Mouse (Mus musculus) MEL (cell line): ENCODE results near the gene Arrb2. TPM values are rescaled to one million over a fixed set of nuclear protein-coding genes. Genes with fewer than 3 reads are reported as not detected.
"Not testable (repeated sequence)": the region's sequence is repeated elsewhere in the genome, so short reads cannot be mapped to it uniquely, and the experiment has no call there.

Experiments
- DNase-seq: peaks from one replicate; pipeline ENCODE4 v3.0.0; 2011; ENCODE audit warnings: low read depth, low spot score
- H3K27ac ChIP-seq: 2 replicates; pipeline ENCODE4 v1.5.1; 2012; ENCODE audit warnings: low read depth, mild to moderate bottlenecking, control low read depth, low read length, moderate library complexity; ENCODE audit not compliant: control insufficient read depth
- H3K27me3 ChIP-seq, 2 experiments: fragments of 150-350 bp in 1 of 2; sonication (generic) in 1 of 2; 2 replicates each; pipeline ENCODE4 v1.6.1; 2012; ENCODE audit warnings: low read length in 2 of 2, mild to moderate bottlenecking in 2 of 2, improper control_type of control experiment in 1 of 2, moderate library complexity in 1 of 2; ENCODE audit not compliant: insufficient read depth in 2 of 2, control insufficient read depth in 1 of 2
- H3K36me3 ChIP-seq, 2 experiments: 2 replicates each; pipeline ENCODE4 v1.6.1; 2012 to 2014; ENCODE audit warnings: low read length in 2 of 2, improper control_type of control experiment in 1 of 2, inconsistent platforms in 1 of 2, mild to moderate bottlenecking in 1 of 2; ENCODE audit not compliant: insufficient read depth in 2 of 2, control insufficient read depth in 1 of 2
- H3K4me1 ChIP-seq, 2 experiments: fragments of 150-350 bp in 1 of 2; sonication (generic) in 1 of 2; 2 replicates each; pipeline ENCODE4 v1.6.1; 2012; ENCODE audit warnings: low read length in 2 of 2, improper control_type of control experiment in 1 of 2, mild to moderate bottlenecking in 1 of 2; ENCODE audit not compliant: insufficient read depth in 2 of 2, control insufficient read depth in 1 of 2
- H3K4me3 ChIP-seq, 2 experiments: fragments of 150-350 bp in 1 of 2; sonication (generic) in 1 of 2; 2 replicates each; pipeline ENCODE4 v1.5.1; 2012; ENCODE audit warnings: low read depth in 2 of 2, low read length in 2 of 2, mild to moderate bottlenecking in 2 of 2, moderate library complexity in 2 of 2, control low read depth in 1 of 2, improper control_type of control experiment in 1 of 2; ENCODE audit not compliant: control insufficient read depth in 1 of 2, insufficient read depth in 1 of 2
- H3K79me2 ChIP-seq: 2 replicates; pipeline ENCODE4 v1.6.1; 2012; ENCODE audit warnings: mild to moderate bottlenecking, low read length, moderate library complexity; ENCODE audit not compliant: control insufficient read depth, poor library complexity, insufficient read depth
- H3K9ac ChIP-seq: 2 replicates; pipeline ENCODE4 v1.6.1; 2012; ENCODE audit warnings: low read depth, mild to moderate bottlenecking, control low read depth, low read length, moderate library complexity; ENCODE audit not compliant: control insufficient read depth, poor library complexity, severe bottlenecking
- H3K9me3 ChIP-seq: fragments of 150-350 bp; sonication (generic); replicated peaks from 2 replicates; pipeline ENCODE4 v1.6.1; 2012; ENCODE audit warnings: mild to moderate bottlenecking, low read length, improper control_type of control experiment, moderate library complexity; ENCODE audit not compliant: insufficient read depth
- CHD1 ChIP-seq: IDR thresholded peaks from 2 replicates; pipeline ENCODE4 v1.6.1; 2012; ENCODE audit warnings: low read depth, mild to moderate bottlenecking, inconsistent platforms, low read length, improper control_type of control experiment
- CTCF ChIP-seq, 3 experiments: IDR thresholded peaks in 2 of 3; conservative IDR thresholded peaks in 1 of 3; 2 replicates each; pipeline ENCODE4 v1.5.1; 2011 to 2012; ENCODE audit warnings: low read length in 3 of 3, low read depth in 2 of 3, mild to moderate bottlenecking in 2 of 3, improper control_type of control experiment in 1 of 3, inconsistent platforms in 1 of 3, mixed read lengths in 1 of 3, moderate library complexity in 1 of 3; ENCODE audit not compliant: control insufficient read depth in 1 of 3, insufficient read depth in 1 of 3, poor library complexity in 1 of 3, severe bottlenecking in 1 of 3
- ELF1 ChIP-seq: IDR thresholded peaks from 2 replicates; pipeline ENCODE4 v1.6.1; 2014; ENCODE audit warnings: low read depth, mild to moderate bottlenecking, inconsistent platforms, low read length, improper control_type of control experiment, moderate library complexity
- EP300 ChIP-seq, 2 experiments: IDR thresholded peaks; 2 replicates each; pipeline ENCODE4 v1.6.1; 2011; ENCODE audit warnings: improper control_type of control experiment in 2 of 2, low read length in 2 of 2, low read depth in 1 of 2, mild to moderate bottlenecking in 1 of 2
- ETS1 ChIP-seq: IDR thresholded peaks from 2 replicates; pipeline ENCODE4 v1.6.1; 2012; ENCODE audit warnings: low read depth, mild to moderate bottlenecking, inconsistent platforms, low read length, improper control_type of control experiment, moderate library complexity
- GABPA ChIP-seq: IDR thresholded peaks from 2 replicates; pipeline ENCODE4 v1.6.1; 2012; ENCODE audit warnings: low read depth, mild to moderate bottlenecking, inconsistent platforms, low read length, improper control_type of control experiment, moderate library complexity
- GATA1 ChIP-seq: IDR thresholded peaks from 2 replicates; pipeline ENCODE4 v1.6.1; 2011; ENCODE audit warnings: low read depth, low read length, improper control_type of control experiment
- KAT2A ChIP-seq: conservative IDR thresholded peaks from 2 replicates; pipeline ENCODE4 v1.6.1; 2012; ENCODE audit warnings: low read depth, low read length, improper control_type of control experiment, inconsistent platforms
- MAX ChIP-seq: IDR thresholded peaks from 2 replicates; pipeline ENCODE4 v1.6.1; 2011; ENCODE audit warnings: low read length, improper control_type of control experiment
- MAZ ChIP-seq: IDR thresholded peaks from 2 replicates; pipeline ENCODE4 v1.6.1; 2012; ENCODE audit warnings: low read depth, mild to moderate bottlenecking, inconsistent platforms, low read length, improper control_type of control experiment
- MEF2A ChIP-seq: IDR thresholded peaks from 2 replicates; pipeline ENCODE4 v1.6.1; 2014; ENCODE audit warnings: low read depth, mild to moderate bottlenecking, inconsistent platforms, low read length, improper control_type of control experiment; ENCODE audit not compliant: poor library complexity, insufficient replicate concordance, severe bottlenecking; ENCODE audit errors: extremely low read depth
- MXI1 ChIP-seq: IDR thresholded peaks from 2 replicates; pipeline ENCODE4 v1.6.1; 2011; ENCODE audit warnings: mild to moderate bottlenecking, low read depth, low read length, improper control_type of control experiment
- NELFE ChIP-seq: IDR thresholded peaks from 2 replicates; pipeline ENCODE4 v1.6.1; 2011; ENCODE audit warnings: low read depth, low read length, improper control_type of control experiment
- NRF1 ChIP-seq: IDR thresholded peaks from 2 replicates; pipeline ENCODE4 v1.6.1; 2014; ENCODE audit warnings: low read depth, mild to moderate bottlenecking, inconsistent platforms, low read length, improper control_type of control experiment, moderate library complexity; ENCODE audit not compliant: poor library complexity, insufficient read depth, severe bottlenecking
- POLR2A ChIP-seq, 2 experiments: IDR thresholded peaks; 2 replicates each; pipeline ENCODE4 v1.6.1; 2011 to 2012; ENCODE audit warnings: low read length in 2 of 2, mild to moderate bottlenecking in 2 of 2, control low read depth in 1 of 2, improper control_type of control experiment in 1 of 2, low read depth in 1 of 2, moderate library complexity in 1 of 2; ENCODE audit not compliant: control insufficient read depth in 1 of 2, insufficient read depth in 1 of 2, poor library complexity in 1 of 2
- POLR2AphosphoS5 ChIP-seq: IDR thresholded peaks from 2 replicates; pipeline ENCODE4 v1.6.1; 2012; ENCODE audit warnings: low read depth, borderline replicate concordance, mild to moderate bottlenecking, inconsistent platforms, low read length, moderate library complexity, mixed read lengths
- RAD21 ChIP-seq: IDR thresholded peaks from 2 replicates; pipeline ENCODE4 v1.6.1; 2011; ENCODE audit warnings: mild to moderate bottlenecking, low read depth, low read length, improper control_type of control experiment
- SIN3A ChIP-seq: IDR thresholded peaks from 2 replicates; pipeline ENCODE4 v1.6.1; 2012; ENCODE audit warnings: low read length, improper control_type of control experiment, inconsistent platforms
- SMC3 ChIP-seq: IDR thresholded peaks from 2 replicates; pipeline ENCODE4 v1.6.1; 2011; ENCODE audit warnings: low read depth, low read length, improper control_type of control experiment
- TBP ChIP-seq: IDR thresholded peaks from 2 replicates; pipeline ENCODE4 v1.8.0; 2011; ENCODE audit warnings: low read depth, low read length, improper control_type of control experiment
- TCF12 ChIP-seq: IDR thresholded peaks from 2 replicates; pipeline ENCODE4 v1.6.1; 2014; ENCODE audit warnings: low read depth, mild to moderate bottlenecking, inconsistent platforms, low read length, improper control_type of control experiment, moderate library complexity
- USF1 ChIP-seq: IDR thresholded peaks from 2 replicates; pipeline ENCODE4 v1.6.1; 2014; ENCODE audit warnings: low read depth, mild to moderate bottlenecking, inconsistent platforms, low read length, improper control_type of control experiment, moderate library complexity
- USF2 ChIP-seq, 2 experiments: IDR thresholded peaks; 2 replicates each; pipeline ENCODE4 v1.6.1; 2011 to 2012; ENCODE audit warnings: improper control_type of control experiment in 2 of 2, low read length in 2 of 2, borderline replicate concordance in 1 of 2, inconsistent platforms in 1 of 2, low read depth in 1 of 2, mild to moderate bottlenecking in 1 of 2; ENCODE audit not compliant: insufficient read depth in 1 of 2
- ZC3H11A ChIP-seq: IDR thresholded peaks from 2 replicates; pipeline ENCODE4 v1.6.1; 2012; ENCODE audit warnings: low read depth, mild to moderate bottlenecking, inconsistent platforms, low read length, improper control_type of control experiment
- polyA plus RNA-seq, 2 experiments: library from polyadenylated mRNA; stranded (reverse) in 1 of 2; unstranded in 1 of 2; fragments of >175 nt in 1 of 2; fragments of >200 nt in 1 of 2; gene quantifications; 2 replicates each; pipeline versions ENCODE4 v1.2.1 to v1.2.4; 2012; ENCODE audit warnings: low replicate concordance in 2 of 2, low read depth in 1 of 2; ENCODE audit not compliant: insufficient read length in 2 of 2, insufficient read depth in 1 of 2, missing spikeins in 1 of 2
- total RNA-seq: library from RNA; depleted of rRNA; stranded (reverse); fragments of 300-350 nt; gene quantifications from 2 replicates; pipeline ENCODE4 v1.2.3, GENCODE M21; 2012

Arrb2 gene
- total and polyA plus RNA-seq, 3 experiments, result 241 to 272 TPM; not detected in 1

DNA sequence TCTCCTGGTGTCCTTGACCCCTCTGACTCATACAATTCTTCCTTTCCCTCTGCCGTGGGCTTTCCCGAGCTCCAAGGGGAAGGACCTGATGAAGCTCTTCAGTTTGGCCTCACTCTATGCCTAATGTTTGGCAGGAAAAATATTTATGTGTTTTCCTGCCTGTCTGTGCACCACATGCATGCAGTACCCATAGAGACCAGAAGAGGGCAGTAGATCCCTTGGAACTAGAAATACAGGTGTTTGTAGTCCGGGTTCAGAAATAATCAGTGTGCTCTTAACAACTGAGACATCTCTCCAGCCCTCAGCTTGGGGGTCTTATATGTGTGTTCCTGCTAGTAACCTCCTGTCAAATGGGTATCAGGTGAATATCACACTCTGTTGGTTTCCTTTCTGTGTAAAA is 18.5 kb upstream of the Arrb2 start (continued):
- TF ChIP-seq ETS1 (no peak), MAZ (no peak), POLR2AphosphoS5 (no peak), MXI1 (no peak), POLR2A (IDR thresholded peaks at IDR 0.05; ENCODE audit: control insufficient read depth in 1 of 2, insufficient read depth in 1 of 2, low read depth in 1 of 2, low read length in 2 of 2, poor library complexity in 1 of 2) (no peak), SIN3A (peak; percentile 57), USF2 (IDR thresholded peaks at IDR 0.05; ENCODE audit: borderline replicate concordance in 1 of 2, insufficient read depth in 1 of 2, low read depth in 1 of 2, low read length in 2 of 2) (no peak), RAD21 (peak; percentile 98)

- Histone ChIP-seq H3K4me3 (no peak overlapping the region), H3K9me3 (no peaks in the 10 kb centered on the region), H3K36me3 (no peaks in the 10 kb centered on the region), H3K27ac (no peak overlapping the region), H3K9ac (no peak overlapping the region), H3K27me3 (peaks cover 4 to 18% of the 10 kb centered on the region in 2 experiments), H3K79me2 (no peaks in the 10 kb centered on the region), H3K4me1 (no peaks in the 10 kb centered on the region)
- TF ChIP-seq EP300 (IDR thresholded peaks at IDR 0.05; ENCODE audit: low read depth in 1 of 2, low read length in 2 of 2), result no peak
- no peak for TF ChIP-seq POLR2AphosphoS5
- no peak for TF ChIP-seq ZC3H11A
- no peak for TF ChIP-seq NELFE
- 0 out of 6 replicates have a peak, but pooled peaks of 1 of the 3 experiments have one; percentile 13 for TF ChIP-seq CTCF (IDR thresholded peaks at IDR 0.05 in 2 of 3, conservative IDR thresholded peaks at IDR 0.05 in 1 of 3; ENCODE audit: control insufficient read depth in 1 of 3, insufficient read depth in 1 of 3, low read depth in 2 of 3, low read length in 3 of 3, poor library complexity in 1 of 3, severe bottlenecking in 1 of 3)
- TF ChIP-seq MEF2A, result no peak
- TF ChIP-seq RAD21, result no peak; the same call in 1 of the 2 replicates
- DNase-seq, result no peak
Observed at GRCm38 (mm10) chr11:70418199-70418598, 14.2 kb upstream of the Arrb2 start.

DNA sequence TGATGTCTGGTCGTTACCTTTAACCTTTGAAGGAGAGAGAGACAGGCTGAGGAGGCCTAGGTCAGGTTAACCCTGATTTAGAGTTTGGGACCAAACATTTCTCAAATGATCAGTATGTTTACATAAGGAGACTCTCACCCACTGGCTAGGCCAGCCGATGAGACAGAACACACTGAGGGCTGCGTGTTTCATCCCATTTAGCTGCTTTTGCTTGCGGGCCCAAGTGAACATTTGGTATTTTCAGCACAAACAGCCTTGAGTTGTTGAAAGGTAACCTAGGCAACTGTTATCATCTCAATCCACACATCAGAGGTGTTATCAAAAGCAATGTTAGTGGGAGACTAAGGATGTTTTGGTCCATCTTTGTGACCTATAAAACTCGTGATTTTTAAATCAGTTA is 12.9 kb upstream of the Arrb2 start:
- Histone ChIP-seq H3K36me3 (no peaks in the 10 kb centered on the region), H3K27ac (no peak overlapping the region), H3K27me3 (peaks cover 6 to 18% of the 10 kb centered on the region in 2 experiments), H3K79me2 (no peaks in the 10 kb centered on the region), H3K9ac (no peak overlapping the region)
- TF ChIP-seq CHD1, result no peak
- no peak for TF ChIP-seq ETS1
- no peak for TF ChIP-seq USF1
- TF ChIP-seq MAZ, result no peak
- no peak for TF ChIP-seq GATA1
- TF ChIP-seq MEF2A, result no peak
- TF ChIP-seq MAX, result no peak
- no peak for TF ChIP-seq POLR2AphosphoS5
- no peak for TF ChIP-seq KAT2A
- TF ChIP-seq GABPA, result no peak
- no peak for TF ChIP-seq NRF1
- TF ChIP-seq SMC3, result no peak
- no peak for TF ChIP-seq CTCF (IDR thresholded peaks at IDR 0.05 in 2 of 3, conservative IDR thresholded peaks at IDR 0.05 in 1 of 3; ENCODE audit: control insufficient read depth in 1 of 3, insufficient read depth in 1 of 3, low read depth in 2 of 3, low read length in 3 of 3, poor library complexity in 1 of 3, severe bottlenecking in 1 of 3)
- TF ChIP-seq TBP, result no peak
- no peak for TF ChIP-seq ELF1
- TF ChIP-seq TCF12, result no peak
- TF ChIP-seq, all 39 proteins: peak for 0
- H3K4me3 ChIP-seq, result no peak overlapping the region
- no peaks in the 10 kb centered on the region for H3K9me3 ChIP-seq
- DNase-seq, result no peak
- H3K4me1 ChIP-seq, result no peaks in the 10 kb centered on the region

DNA sequence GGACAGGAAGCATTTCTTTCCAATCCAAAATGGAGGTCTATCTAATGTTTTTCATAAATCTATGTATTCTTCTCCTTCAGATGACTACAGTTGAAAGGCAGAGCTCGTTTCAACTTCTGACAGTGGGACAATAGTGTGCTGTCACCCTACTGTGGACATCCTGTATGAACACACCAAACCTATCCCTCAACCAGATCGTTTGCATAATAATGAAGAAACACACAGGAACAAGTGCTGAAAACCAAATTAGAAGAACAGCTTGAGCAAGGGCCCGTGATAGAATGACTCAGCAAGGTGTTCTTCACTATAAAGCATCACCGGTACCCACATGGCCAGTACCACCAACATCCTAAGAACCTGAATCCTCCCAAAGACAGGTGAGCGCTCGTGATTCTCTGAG is 5.8 kb upstream of the Arrb2 start:
- H3K36me3 ChIP-seq, H3K4me3 ChIP-seq, H3K9me3 ChIP-seq, H3K4me1 ChIP-seq, H3K27ac ChIP-seq, H3K27me3 ChIP-seq, H3K9ac ChIP-seq, H3K79me2 ChIP-seq, DNase-seq: not testable (repeated sequence)
